Mouse (Mus musculus): Measurements from ENCODE around the gene Tmem138.

DNA sequence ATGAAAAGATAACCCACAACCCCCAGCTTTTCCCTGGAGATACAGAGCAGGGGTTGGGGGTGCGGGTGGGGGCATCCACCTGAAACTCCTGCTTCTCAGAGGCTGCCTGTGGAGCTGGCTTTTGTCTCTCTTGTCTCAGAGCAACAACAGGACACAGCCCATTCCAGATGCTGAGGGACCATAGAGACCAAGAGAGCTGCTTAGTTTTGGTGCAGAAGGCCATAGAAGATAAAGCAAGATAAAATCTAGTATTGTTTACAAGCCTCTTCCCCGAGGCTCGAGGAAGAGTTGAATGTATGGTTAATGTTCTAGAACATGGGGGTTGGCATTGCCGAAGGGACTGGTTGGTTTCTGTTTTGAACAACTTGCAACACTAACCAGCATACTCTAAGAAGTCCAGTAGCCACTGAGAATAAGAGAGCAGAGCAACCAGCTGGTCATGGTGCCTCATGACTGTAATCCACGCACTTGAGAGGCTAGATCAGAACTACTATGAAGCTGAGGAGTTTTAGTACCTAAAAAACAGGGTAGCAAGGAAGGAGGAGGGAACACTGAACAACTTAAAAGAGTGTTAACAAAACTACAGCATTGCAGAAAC lies 53.6 kb downstream of the Tmem138 start:
- no peak for TF ChIP-seq CTCF (IDR thresholded peaks at IDR 0.05; ENCODE audit: borderline replicate concordance, insufficient read depth, low read depth, low read length)
- no peak for TF ChIP-seq POLR2A (IDR thresholded peaks at IDR 0.05; ENCODE audit: borderline replicate concordance, insufficient read depth, low read length)

All from cerebellum, adult 2 months (tissue).